Mouse (Mus musculus) lung, postnatal 0 days (tissue): ENCODE results near the gene Urb1.

ENCODE experiments used
- CTCF ChIP-seq: IDR thresholded peaks from 2 replicates; pipeline ENCODE4 v1.5.1; 2016; ENCODE audit warnings: antibody characterized with exemption, mild to moderate bottlenecking
- EP300 ChIP-seq: IDR thresholded peaks from 2 replicates; pipeline ENCODE4 v1.6.1; 2016; ENCODE audit warnings: antibody characterized with exemption, mild to moderate bottlenecking, control low read depth

- TF ChIP-seq EP300 (no peak), CTCF (no peak)
Measured at GRCm38 (mm10) chr16:90766919-90767454, 43.2 kb downstream of the Urb1 start.
